Mouse (Mus musculus) forebrain, embryonic 10.5 days (tissue): Measurements from ENCODE around the gene Pgr. TPM values are rescaled to one million over a fixed set of nuclear protein-coding genes. Genes with fewer than 3 reads are reported as not detected.

Source experiments
- DNase-seq: peaks from one replicate; pipeline ENCODE4 v3.0.0-alpha.2; 2017; ENCODE audit warnings: low spot score; ENCODE audit errors: extremely low spot score
- H3K27ac ChIP-seq: fragments of 300-500 bp; sonication (generic); 2 replicates; pipeline ENCODE4 v1.5.1; 2016; ENCODE audit warnings: mild to moderate bottlenecking
- H3K27me3 ChIP-seq: fragments of 300-500 bp; sonication (generic); 2 replicates; pipeline ENCODE4 v1.6.1; 2016; ENCODE audit warnings: mild to moderate bottlenecking; ENCODE audit not compliant: poor library complexity, severe bottlenecking
- H3K36me3 ChIP-seq: fragments of 300-500 bp; sonication (generic); replicated peaks from 2 replicates; pipeline ENCODE4 v1.6.1; 2016; ENCODE audit warnings: mild to moderate bottlenecking, moderate library complexity
- H3K4me1 ChIP-seq: fragments of 300-500 bp; sonication (generic); 2 replicates; pipeline ENCODE4 v1.6.1; 2016
- H3K4me3 ChIP-seq: fragments of 300-500 bp; sonication (generic); 2 replicates; pipeline ENCODE4 v1.5.1; 2016; ENCODE audit warnings: mild to moderate bottlenecking, moderate library complexity
- H3K9me3 ChIP-seq: fragments of 300-500 bp; sonication (generic); 2 replicates; pipeline ENCODE4 v1.6.1; 2016; ENCODE audit warnings: mild to moderate bottlenecking, moderate library complexity
- WGBS: fragments of 180-500 bp; shearing (Covaris S2); methylation state at CpG from one replicate; pipeline ENCODE4 v1.1.7; 2016; 5-methylcytosine and 5-hydroxymethylcytosine counted together
- polyA plus RNA-seq: library from polyadenylated mRNA; unstranded; fragments of >200 nt; fragmentation: Nextera tagmentation; extraction: Ambion mirVana; gene quantifications from 2 replicates; pipeline ENCODE4 v1.2.1, GENCODE M21; 2016

Gene Pgr
- polyA plus RNA-seq, 1 experiment from 2014 or later = 0.20 TPM

GRCm38 (mm10) chr9:8970240-8970639, 70.6 kb downstream of the Pgr start:
- WGBS = 79% methylated on average over 7 of the region's 7 CpGs
- Histone ChIP-seq H3K36me3 (no peaks in the 10 kb centered on the region), H3K4me1 (no peaks in the 10 kb centered on the region), H3K4me3 (no peak overlapping the region), H3K27me3 (no peaks in the 10 kb centered on the region), H3K9me3 (no peaks in the 10 kb centered on the region), H3K27ac (no peak overlapping the region)
- no peak for DNase-seq

GRCm38 (mm10) chr9:8971491-8971890, 71.9 kb downstream of the Pgr start, which contains the start of gene Gm16485:
Gene Gm16485 (plus strand): TSS chr9:8971791.
- H3K27me3 ChIP-seq = no peaks in the 10 kb centered on the region
- H3K4me1 ChIP-seq = no peaks in the 10 kb centered on the region
- H3K9me3 ChIP-seq = no peaks in the 10 kb centered on the region
- H3K27ac ChIP-seq = no peak within 1 kb of the TSS
- no peak for DNase-seq
- H3K4me3 ChIP-seq = no peak within 1 kb of the TSS
- no peaks in the 10 kb centered on the region for H3K36me3 ChIP-seq
- 81% methylated on average over 2 of the region's 2 CpGs for WGBS

GRCm38 (mm10) chr9:8977775-8978174, 78.1 kb downstream of the Pgr start:
- Histone ChIP-seq H3K4me1 (no peaks in the 10 kb centered on the region), H3K27me3 (no peaks in the 10 kb centered on the region), H3K9me3 (no peaks in the 10 kb centered on the region), H3K36me3 (no peaks in the 10 kb centered on the region), H3K27ac (no peak overlapping the region), H3K4me3 (no peak overlapping the region)
- DNase-seq = no peak
- WGBS = 60% methylated on average over 2 of the region's 2 CpGs

- H3K4me1 ChIP-seq = no peaks in the 10 kb centered on the region
- no peaks in the 10 kb centered on the region for H3K27me3 ChIP-seq
- H3K4me3 ChIP-seq = no peak overlapping the region
- no peak overlapping the region for H3K27ac ChIP-seq
- no peak for DNase-seq
- no peaks in the 10 kb centered on the region for H3K36me3 ChIP-seq
- H3K9me3 ChIP-seq = no peaks in the 10 kb centered on the region
- WGBS = 78% methylated on average over 3 of the region's 3 CpGs
Observed at GRCm38 (mm10) chr9:8982315-8982714, 82.7 kb downstream of the Pgr start.

- Histone ChIP-seq H3K27me3 (no peaks in the 10 kb centered on the region), H3K4me1 (no peaks in the 10 kb centered on the region), H3K4me3 (no peak overlapping the region), H3K9me3 (no peaks in the 10 kb centered on the region; the same call in 1 of the 2 replicates), H3K27ac (no peak overlapping the region), H3K36me3 (no peaks in the 10 kb centered on the region; the same call in 1 of the 2 replicates)
- no peak for DNase-seq
- 90% methylated on average over 2 of the region's 2 CpGs for WGBS
Observed at GRCm38 (mm10) chr9:8996494-8996893, 96.9 kb downstream of the Pgr start.

- H3K27me3 ChIP-seq = no peaks in the 10 kb centered on the region
- H3K36me3 ChIP-seq = peaks cover 7% of the 10 kb centered on the region
- no peaks in the 10 kb centered on the region for H3K4me1 ChIP-seq
- no peak overlapping the region for H3K4me3 ChIP-seq
- no peak overlapping the region for H3K27ac ChIP-seq
- no peaks in the 10 kb centered on the region for H3K9me3 ChIP-seq
- DNase-seq = no peak
Observed at GRCm38 (mm10) chr9:9001170-9001569, 101.5 kb downstream of the Pgr start.

GRCm38 (mm10) chr9:9015108-9015507, 115.5 kb downstream of the Pgr start:
- H3K27ac ChIP-seq = no peak overlapping the region
- H3K27me3 ChIP-seq = no peaks in the 10 kb centered on the region
- H3K4me3 ChIP-seq = no peak overlapping the region
- WGBS = 93% methylated on average over 2 of the region's 2 CpGs
- DNase-seq = no peak
- H3K36me3 ChIP-seq = peaks cover 12% of the 10 kb centered on the region
- H3K4me1 ChIP-seq = no peaks in the 10 kb centered on the region
- H3K9me3 ChIP-seq = no peaks in the 10 kb centered on the region

Other genes starting within 250 kb of the Pgr start
- 0.07 TPM in 1 of 2 replicates, not detected in the other for gene Gm16485, start 72.0 kb downstream of the Pgr start, polyA plus RNA-seq